Mouse (Mus musculus) cerebellum, postnatal 25 days (tissue): Measurements from ENCODE around the gene Rnpepl1.

Experiments
- DNase-seq, 2 experiments: peaks; one replicate each; pipeline ENCODE4 v3.0.0; 2021; ENCODE audit warnings: mixed read lengths in 2 of 2

Rnpepl1 gene

GRCm38 (mm10) chr1:92910239-92910885 is at the start of gene Rnpepl1:
Gene Rnpepl1, plus strand, starts transcription at chr1:92910783.
- DNase-seq, result peak; percentile 87 to 91

- DNase-seq, result no peak
These were observed 49.1 kb upstream of the Rnpepl1 start for GRCm38 (mm10) chr1:92861503-92861902.

GRCm38 (mm10) chr1:92863268-92863667 is 47.3 kb upstream of the Rnpepl1 start:
- no peak for DNase-seq

GRCm38 (mm10) chr1:92866170-92866569 is 44.4 kb upstream of the Rnpepl1 start:
- no peak for DNase-seq

- no peak for DNase-seq
These were observed 40.6 kb upstream of the Rnpepl1 start for GRCm38 (mm10) chr1:92869985-92870384.

- no peak for DNase-seq
These were observed 37.9 kb upstream of the Rnpepl1 start for GRCm38 (mm10) chr1:92872666-92873065.

- no peak for DNase-seq
These were observed 36.6 kb upstream of the Rnpepl1 start for GRCm38 (mm10) chr1:92874011-92874410.

GRCm38 (mm10) chr1:92875360-92876111 is 35.0 kb upstream of the Rnpepl1 start:
- no peak for DNase-seq

GRCm38 (mm10) chr1:92877431-92877978 is 33.1 kb upstream of the Rnpepl1 start:
- DNase-seq, result no peak

GRCm38 (mm10) chr1:92878066-92878741 is 32.4 kb upstream of the Rnpepl1 start:
- no peak for DNase-seq

- peak; percentile 93 to 94 for DNase-seq
These were observed 31.3 kb upstream of the Rnpepl1 start for GRCm38 (mm10) chr1:92879266-92879665.

GRCm38 (mm10) chr1:92880101-92880500 is 30.5 kb upstream of the Rnpepl1 start:
- peak in 1 of 2 experiments; percentile 31 for DNase-seq

- peak; percentile 35 to 38 for DNase-seq
These were observed 28.6 kb upstream of the Rnpepl1 start for GRCm38 (mm10) chr1:92881982-92882381.

GRCm38 (mm10) chr1:92888901-92889655 is 21.5 kb upstream of the Rnpepl1 start:
- no peak for DNase-seq

GRCm38 (mm10) chr1:92892791-92893190 is 17.8 kb upstream of the Rnpepl1 start:
- peak; percentile 61 to 74 for DNase-seq

- no peak for DNase-seq
These were observed 16.7 kb upstream of the Rnpepl1 start for GRCm38 (mm10) chr1:92893896-92894295.

- peak; percentile 90 to 94 for DNase-seq
These were observed 15.5 kb upstream of the Rnpepl1 start for GRCm38 (mm10) chr1:92895089-92895488.

GRCm38 (mm10) chr1:92902786-92903185 is 7.8 kb upstream of the Rnpepl1 start, which contains the start of gene Ankmy1:
Gene Ankmy1, minus strand, starts transcription at chr1:92902906.
- DNase-seq, result peak in 1 of 2 experiments; percentile 21

- no peak for DNase-seq
These were observed 7.0 kb upstream of the Rnpepl1 start for GRCm38 (mm10) chr1:92903627-92904026.

- DNase-seq, result peak in 1 of 2 experiments; percentile 46
These were observed 4.8 kb upstream of the Rnpepl1 start for GRCm38 (mm10) chr1:92905703-92906310.

GRCm38 (mm10) chr1:92906779-92907631 is 3.6 kb upstream of the Rnpepl1 start, which contains the start of gene Dusp28:
Gene Dusp28, plus strand, starts transcription at chr1:92906981.
- peak; percentile 90 to 94 for DNase-seq
